Mouse (Mus musculus): ENCODE measurements around the gene Slc25a44. TPM values are rescaled to one million over a fixed set of nuclear protein-coding genes. Genes with fewer than 3 reads are reported as not detected.

Gene Slc25a44
- polyA plus RNA-seq, 1 experiment = 44.8 TPM

DNA sequence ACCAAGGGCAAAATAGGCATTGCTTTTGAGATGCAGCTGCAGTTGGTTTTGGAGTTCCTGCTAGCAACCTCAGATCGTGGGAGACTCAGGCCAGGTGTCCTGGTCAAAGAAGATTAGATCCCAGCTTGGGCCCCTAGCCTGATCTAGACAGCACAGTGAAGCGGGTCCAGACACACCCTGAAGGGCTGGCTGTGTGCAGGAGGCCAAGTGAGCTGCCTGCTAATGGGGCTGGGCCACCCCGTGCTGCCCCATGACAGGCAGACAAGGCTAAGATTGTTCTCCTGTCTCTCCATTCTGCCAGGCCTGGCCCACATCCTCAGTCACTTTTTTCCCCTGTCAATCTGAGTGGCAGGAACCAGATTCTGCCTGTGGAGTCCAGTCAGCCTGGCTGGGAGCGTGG, 61.2 kb downstream of the Slc25a44 start:
- peaks cover 34% of the 10 kb centered on the region for H3K36me3 ChIP-seq (ENCODE audit: control insufficient read depth, insufficient read depth, low read length)
- H3K27me3 ChIP-seq (ENCODE audit: control insufficient read depth, insufficient read depth, low read length) = 0 out of 2 replicates have a peak, but pooled peaks cover 5% of the 10 kb centered on the region
- H3K4me3 ChIP-seq (ENCODE audit: low read depth, low read length) = no peak overlapping the region
- H3K4me1 ChIP-seq (ENCODE audit: control insufficient read depth, insufficient read depth, insufficient read length, low read length) = peaks cover 3% of the 10 kb centered on the region; the same call in 1 of the 2 replicates
- TF ChIP-seq CTCF (IDR thresholded peaks at IDR 0.05; ENCODE audit: extremely low read depth, insufficient read length, insufficient replicate concordance, low read depth, low read length) (no peak), POLR2A (IDR thresholded peaks at IDR 0.05; ENCODE audit: low read depth, low read length) (no peak)
- no peak overlapping the region for H3K27ac ChIP-seq (ENCODE audit: insufficient read depth, low read depth, low read length)
- 34% methylated on average over 4 of the region's 4 CpGs for WGBS

DNA sequence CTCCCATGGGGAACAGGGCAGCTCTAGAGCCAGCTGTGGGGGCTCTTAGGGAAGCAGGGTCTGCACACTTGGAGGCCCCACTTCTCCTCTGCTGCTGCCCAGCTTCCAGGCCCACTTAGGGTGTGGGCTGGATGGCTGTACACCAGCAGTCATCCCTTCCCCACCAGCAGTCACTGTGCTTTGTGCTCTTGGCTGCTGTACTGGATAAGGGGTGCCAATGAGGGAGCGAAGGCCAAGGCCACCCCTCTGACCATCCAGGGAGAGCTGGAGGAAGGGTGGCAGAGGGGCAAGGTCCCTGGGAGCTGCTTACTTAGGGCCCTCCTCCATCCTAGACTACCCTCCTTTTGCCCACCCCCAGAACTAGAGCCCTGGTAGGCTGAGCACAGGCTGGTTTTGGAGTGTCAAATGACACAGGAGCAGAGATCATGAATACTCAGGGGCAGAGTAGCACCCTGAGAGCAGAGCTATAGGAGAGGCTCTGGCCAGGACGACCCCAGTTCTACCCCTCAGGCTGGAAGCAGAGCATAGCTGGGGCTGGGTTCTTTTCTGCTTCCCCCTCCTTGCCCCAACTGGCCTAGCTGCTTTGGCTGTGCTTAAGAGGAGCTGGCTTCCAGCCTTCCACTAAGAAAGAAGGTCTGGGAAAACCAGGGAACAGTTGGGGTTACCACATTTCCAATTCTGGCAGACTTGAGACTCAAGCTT, 63.2 kb downstream of the Slc25a44 start:
- H3K27me3 ChIP-seq (ENCODE audit: control insufficient read depth, insufficient read depth, low read length) = 0 out of 2 replicates have a peak, but pooled peaks cover 5% of the 10 kb centered on the region
- H3K4me3 ChIP-seq (ENCODE audit: low read depth, low read length) = no peak overlapping the region
- TF ChIP-seq POLR2A (IDR thresholded peaks at IDR 0.05; ENCODE audit: low read depth, low read length) = no peak
- TF ChIP-seq CTCF (IDR thresholded peaks at IDR 0.05; ENCODE audit: extremely low read depth, insufficient read length, insufficient replicate concordance, low read depth, low read length) = no peak
- H3K4me1 ChIP-seq (ENCODE audit: control insufficient read depth, insufficient read depth, insufficient read length, low read length) = peaks cover 3% of the 10 kb centered on the region; the same call in 1 of the 2 replicates
- no peak overlapping the region for H3K27ac ChIP-seq (ENCODE audit: insufficient read depth, low read depth, low read length)
- H3K36me3 ChIP-seq (ENCODE audit: control insufficient read depth, insufficient read depth, low read length) = peaks cover 51% of the 10 kb centered on the region
- WGBS = 89% methylated on average over 2 of the region's 2 CpGs

DNA sequence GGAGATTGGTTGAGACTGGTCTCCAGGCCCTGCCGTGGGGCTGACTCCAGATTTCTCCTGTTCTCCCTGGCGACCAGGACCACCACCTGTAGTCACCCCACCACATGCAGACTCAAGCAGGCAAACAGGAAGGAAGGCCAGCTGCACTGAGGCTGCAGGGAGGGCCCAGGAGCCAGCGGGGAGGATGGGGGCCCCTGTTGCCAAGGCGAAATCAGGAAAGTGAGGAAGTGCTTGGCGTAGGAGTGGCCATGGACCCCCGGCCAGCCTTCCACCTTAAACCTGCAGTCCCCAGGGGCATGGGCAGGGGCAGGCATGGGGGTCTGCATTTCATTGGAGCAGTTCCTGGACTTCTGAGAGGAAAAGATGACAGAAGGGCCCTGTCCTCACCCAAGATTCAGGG, 63.8 kb downstream of the Slc25a44 start:
- H3K36me3 ChIP-seq (ENCODE audit: control insufficient read depth, insufficient read depth, low read length) = peaks cover 58% of the 10 kb centered on the region
- H3K4me1 ChIP-seq (ENCODE audit: control insufficient read depth, insufficient read depth, insufficient read length, low read length) = peaks cover 3% of the 10 kb centered on the region; the same call in 1 of the 2 replicates
- no peak for TF ChIP-seq POLR2A (IDR thresholded peaks at IDR 0.05; ENCODE audit: low read depth, low read length)
- TF ChIP-seq CTCF (IDR thresholded peaks at IDR 0.05; ENCODE audit: extremely low read depth, insufficient read length, insufficient replicate concordance, low read depth, low read length) = no peak
- H3K27ac ChIP-seq (ENCODE audit: insufficient read depth, low read depth, low read length) = no peak overlapping the region
- H3K4me3 ChIP-seq (ENCODE audit: low read depth, low read length) = no peak overlapping the region
- H3K27me3 ChIP-seq (ENCODE audit: control insufficient read depth, insufficient read depth, low read length) = 0 out of 2 replicates have a peak, but pooled peaks cover 4% of the 10 kb centered on the region
- 76% methylated on average over 6 of the region's 6 CpGs for WGBS

Other genes with a start within 250 kb of the Slc25a44 start
- 11.2 and 40.3 TPM in 2 replicates for gene Rhbg, start 170.4 kb downstream of the Slc25a44 start, polyA plus RNA-seq (2012; rRNA removed)
- gene Gm38392, start 137.9 kb downstream of the Slc25a44 start, polyA plus RNA-seq (2012; rRNA removed) = not detected in 2 replicates
- 0.76 and 0.99 TPM in 2 replicates for gene Tsacc, start 128.1 kb downstream of the Slc25a44 start, polyA plus RNA-seq (2012; rRNA removed)
- 46.0 and 73.9 TPM in 2 replicates for gene Cct3, start 128.0 kb downstream of the Slc25a44 start, polyA plus RNA-seq (2012; rRNA removed)
- 82.0 and 181 TPM in 2 replicates for gene Glmp, start 100.1 kb downstream of the Slc25a44 start, polyA plus RNA-seq (2012; rRNA removed)
- gene Tmem79, start 89.0 kb downstream of the Slc25a44 start, polyA plus RNA-seq (2012; rRNA removed) = 32.5 and 47.1 TPM in 2 replicates
- gene Smg5, start 88.9 kb downstream of the Slc25a44 start, polyA plus RNA-seq (2012; rRNA removed) = 33.9 and 42.4 TPM in 2 replicates
- gene Paqr6, start 60.6 kb downstream of the Slc25a44 start, polyA plus RNA-seq (2012; rRNA removed) = 1.5 and 1.7 TPM in 2 replicates
- gene Bglap3, start 52.4 kb downstream of the Slc25a44 start, polyA plus RNA-seq (2012; rRNA removed) = 2.2 and 6.7 TPM in 2 replicates
- 0.70 TPM in 1 of 2 replicates, not detected in the other for gene Bglap2, start 46.4 kb downstream of the Slc25a44 start, polyA plus RNA-seq (2012; rRNA removed)
- 1.6 TPM in 1 of 2 replicates, not detected in the other for gene Bglap, start 40.7 kb downstream of the Slc25a44 start, polyA plus RNA-seq (2012; rRNA removed)
- gene Pmf1, start 14.8 kb downstream of the Slc25a44 start, polyA plus RNA-seq (2012; rRNA removed) = 52.3 and 108 TPM in 2 replicates
- gene Sema4a, start 36.0 kb upstream of the Slc25a44 start, polyA plus RNA-seq (2012; rRNA removed) = 137 and 321 TPM in 2 replicates
- 209 and 353 TPM in 2 replicates for gene Lmna, start 84.8 kb upstream of the Slc25a44 start, polyA plus RNA-seq (2012; rRNA removed)
- 0.41 and 0.60 TPM in 2 replicates for gene Mex3a, start 107.3 kb upstream of the Slc25a44 start, polyA plus RNA-seq (2012; rRNA removed)
- 132 and 184 TPM in 2 replicates for gene Rab25, start 123.2 kb upstream of the Slc25a44 start, polyA plus RNA-seq (2012; rRNA removed)
- 99.8 and 167 TPM in 2 replicates for gene Lamtor2, start 127.9 kb upstream of the Slc25a44 start, polyA plus RNA-seq (2012; rRNA removed)
- 26.0 and 35.4 TPM in 2 replicates for gene Ubqln4, start 128.6 kb upstream of the Slc25a44 start, polyA plus RNA-seq (2012; rRNA removed)
- 130 and 182 TPM in 2 replicates for gene Ssr2, start 150.7 kb upstream of the Slc25a44 start, polyA plus RNA-seq (2012; rRNA removed)
- gene Arhgef2, start 180.8 kb upstream of the Slc25a44 start, polyA plus RNA-seq (2012; rRNA removed) = 49.5 and 110 TPM in 2 replicates
- gene Rxfp4, start 228.0 kb upstream of the Slc25a44 start, polyA plus RNA-seq (2012; rRNA removed) = not detected in 2 replicates

Data from small intestine, adult 2 months (tissue).